Mouse (Mus musculus) thymus, adult 2 months (tissue): ENCODE measurements around the gene Tanc1. TPM values are rescaled to one million over a fixed set of nuclear protein-coding genes. Genes with fewer than 3 reads are reported as not detected.

Source experiments
- DNase-seq: peaks from one replicate; pipeline ENCODE4 v3.0.0; 2021
- H3K27ac ChIP-seq: fragments of 200-500 bp; 2 replicates; pipeline ENCODE4 v1.5.1; 2012; ENCODE audit warnings: low read length, control low read depth; ENCODE audit not compliant: control insufficient read depth, insufficient read depth
- H3K27me3 ChIP-seq: fragments of 200-500 bp; 2 replicates; pipeline ENCODE4 v1.6.1; 2012; ENCODE audit warnings: mild to moderate bottlenecking, low read length, moderate library complexity, mixed read lengths; ENCODE audit not compliant: control insufficient read depth, insufficient read depth
- H3K36me3 ChIP-seq: fragments of 200-500 bp; 2 replicates; pipeline ENCODE4 v1.6.1; 2012; ENCODE audit warnings: mild to moderate bottlenecking, low read length, moderate library complexity; ENCODE audit not compliant: control insufficient read depth, insufficient read depth
- H3K4me1 ChIP-seq: fragments of 200-500 bp; replicated peaks from 2 replicates; pipeline ENCODE4 v1.6.1; 2012; ENCODE audit warnings: low read length; ENCODE audit not compliant: control insufficient read depth, insufficient read depth
- H3K4me3 ChIP-seq: fragments of 200-500 bp; 2 replicates; pipeline ENCODE4 v1.5.1; 2012; ENCODE audit warnings: mild to moderate bottlenecking, low read length, control low read depth, moderate library complexity; ENCODE audit not compliant: control insufficient read depth, insufficient read depth
- CTCF ChIP-seq: fragments of 200-500 bp; IDR thresholded peaks from 2 replicates; pipeline ENCODE4 v1.5.1; 2012; ENCODE audit warnings: mild to moderate bottlenecking, control low read depth, low read length, moderate library complexity, borderline replicate concordance; ENCODE audit not compliant: control insufficient read depth, poor library complexity, insufficient read depth; ENCODE audit errors: extremely low read depth
- POLR2A ChIP-seq: fragments of 200-500 bp; IDR thresholded peaks from 2 replicates; pipeline ENCODE4 v1.6.1; 2012; ENCODE audit warnings: mild to moderate bottlenecking, low read length, control low read depth, moderate library complexity; ENCODE audit not compliant: control insufficient read depth, poor library complexity, insufficient read depth; ENCODE audit errors: extremely low read depth
- WGBS: fragments of 180-500 bp; shearing (Covaris S2); methylation state at CpG from one replicate; pipeline ENCODE4 v1.1.7; 2018; 5-methylcytosine and 5-hydroxymethylcytosine counted together
- polyA plus RNA-seq: library from polyadenylated mRNA; depleted of rRNA; stranded (reverse); fragments of >200 nt; gene quantifications from 2 replicates; pipeline ENCODE4 v1.2.3, GENCODE M21; 2012

Tanc1 gene
- polyA plus RNA-seq, 1 experiment: 7.3 TPM

DNA sequence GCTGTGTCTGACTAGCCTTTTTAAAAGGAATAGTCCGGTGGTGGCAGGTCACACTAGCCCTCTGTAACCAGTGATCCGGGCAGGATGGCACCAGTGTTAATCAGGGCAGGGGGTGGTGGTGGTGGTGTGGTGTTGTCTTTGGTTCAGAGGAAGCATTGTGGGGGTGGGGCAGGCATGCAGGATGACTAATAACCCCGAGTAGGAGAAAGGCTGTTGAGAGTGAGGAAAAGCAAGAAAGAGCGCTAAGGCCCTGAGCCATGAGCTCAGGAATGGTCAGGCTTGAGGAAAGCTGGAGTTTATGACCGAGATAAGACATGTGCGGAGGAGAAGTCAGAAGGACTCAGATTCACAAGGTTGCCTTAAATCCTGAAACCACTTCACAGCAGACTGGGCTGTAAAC lies 64.6 kb downstream of the Tanc1 start:
- WGBS: 55% methylated on average over 6 of the region's 6 CpGs
- Histone ChIP-seq H3K27ac (no peak overlapping the region), H3K27me3 (no peaks in the 10 kb centered on the region), H3K4me3 (no peak overlapping the region), H3K4me1 (peaks cover 4% of the 10 kb centered on the region; the same call in 1 of the 2 replicates), H3K36me3 (no peaks in the 10 kb centered on the region)
- TF ChIP-seq POLR2A (no peak), CTCF (no peak)
- no peak for DNase-seq

DNA sequence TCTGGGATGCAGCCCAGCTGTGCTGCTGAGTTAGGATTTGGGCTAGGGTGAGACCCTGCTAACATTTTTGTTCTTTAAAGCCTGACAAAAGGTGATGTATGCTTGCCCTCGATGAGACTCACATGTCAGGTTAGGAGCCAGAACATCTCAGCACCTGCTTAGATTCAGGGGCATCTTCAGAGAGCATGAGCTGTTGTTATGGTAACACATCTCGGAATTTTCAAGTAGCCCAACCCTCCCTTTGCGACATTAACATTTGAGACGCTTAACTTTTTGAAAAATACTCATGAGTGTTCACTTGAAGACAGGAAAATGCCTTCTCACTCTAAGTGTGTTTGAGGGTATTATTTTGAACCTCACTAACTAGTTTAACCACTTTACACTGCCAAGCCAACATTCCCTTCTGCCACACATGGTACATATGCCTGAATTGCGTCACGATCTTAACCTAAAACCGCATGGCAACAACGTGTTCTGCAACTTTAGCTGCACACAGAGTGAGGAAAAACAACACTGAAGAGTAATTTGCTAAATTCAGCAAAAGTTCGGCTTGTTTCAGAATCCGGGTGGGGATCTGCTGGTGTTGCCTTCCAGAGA lies 67.7 kb downstream of the Tanc1 start:
- 97% methylated on average over 10 of the region's 10 CpGs for whole genome bisulfite sequencing
- no peak for DNase-seq
- H3K27ac ChIP-seq: no peak overlapping the region

DNA sequence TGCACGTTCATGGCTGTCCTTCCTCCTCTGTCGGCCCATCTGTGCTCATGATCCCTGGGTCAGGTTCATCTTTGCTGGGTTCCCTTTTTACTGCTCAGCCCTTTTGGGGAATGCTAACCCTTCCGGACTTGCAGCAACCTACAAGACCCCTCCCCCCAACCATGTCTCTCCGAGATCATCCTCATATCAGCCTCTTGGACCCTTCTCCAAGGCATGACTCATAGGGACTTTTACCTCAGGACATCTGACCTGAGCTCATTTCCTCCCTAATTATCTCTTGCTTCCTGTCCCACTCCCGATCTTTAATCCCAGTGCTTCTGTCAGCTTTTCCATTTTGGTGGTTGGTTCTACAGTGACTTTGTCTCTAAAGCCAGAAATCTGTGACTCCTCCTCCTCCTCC lies 68.9 kb downstream of the Tanc1 start:
- WGBS: 87% methylated on average over 5 of the region's 5 CpGs
- no peak overlapping the region for H3K27ac ChIP-seq
- no peaks in the 10 kb centered on the region for H3K36me3 ChIP-seq
- no peaks in the 10 kb centered on the region for H3K27me3 ChIP-seq
- no peak for TF ChIP-seq POLR2A
- no peak for TF ChIP-seq CTCF
- H3K4me3 ChIP-seq: no peak overlapping the region
- peaks cover 4% of the 10 kb centered on the region; the same call in 1 of the 2 replicates for H3K4me1 ChIP-seq
- DNase-seq: no peak

More for the DNA sequence above, 67.7 kb downstream of the Tanc1 start:
- H3K27me3 ChIP-seq: no peaks in the 10 kb centered on the region
- H3K4me1 ChIP-seq: peaks cover 4% of the 10 kb centered on the region; the same call in 1 of the 2 replicates
- H3K4me3 ChIP-seq: no peak overlapping the region
- no peaks in the 10 kb centered on the region for H3K36me3 ChIP-seq
- TF ChIP-seq CTCF (no peak), POLR2A (no peak)

DNA sequence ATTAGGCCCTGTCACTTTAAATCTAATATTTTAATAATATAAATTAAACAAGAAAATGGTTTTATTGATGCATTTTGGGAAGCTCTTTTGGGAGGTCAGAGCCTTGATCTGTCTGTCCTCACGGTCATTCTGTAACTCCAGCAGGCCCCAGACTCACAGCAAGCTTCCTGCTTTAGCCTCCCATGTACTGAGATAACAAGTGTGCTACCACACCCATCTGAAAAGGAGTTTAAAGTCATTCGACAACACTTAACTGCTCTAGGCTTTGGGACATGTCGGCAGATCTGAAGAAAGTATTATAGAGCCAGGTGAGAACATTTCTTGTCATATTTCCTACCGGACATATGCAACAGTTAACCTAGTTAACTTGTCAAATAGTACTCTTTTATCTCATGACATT lies 69.3 kb downstream of the Tanc1 start:
- 96% methylated on average over 4 of the region's 4 CpGs for WGBS
- Histone ChIP-seq H3K27ac (no peak overlapping the region), H3K4me1 (peaks cover 4% of the 10 kb centered on the region; the same call in 1 of the 2 replicates), H3K4me3 (no peak overlapping the region), H3K36me3 (no peaks in the 10 kb centered on the region), H3K27me3 (no peaks in the 10 kb centered on the region)
- no peak for TF ChIP-seq CTCF
- no peak for TF ChIP-seq POLR2A
- DNase-seq: no peak

DNA sequence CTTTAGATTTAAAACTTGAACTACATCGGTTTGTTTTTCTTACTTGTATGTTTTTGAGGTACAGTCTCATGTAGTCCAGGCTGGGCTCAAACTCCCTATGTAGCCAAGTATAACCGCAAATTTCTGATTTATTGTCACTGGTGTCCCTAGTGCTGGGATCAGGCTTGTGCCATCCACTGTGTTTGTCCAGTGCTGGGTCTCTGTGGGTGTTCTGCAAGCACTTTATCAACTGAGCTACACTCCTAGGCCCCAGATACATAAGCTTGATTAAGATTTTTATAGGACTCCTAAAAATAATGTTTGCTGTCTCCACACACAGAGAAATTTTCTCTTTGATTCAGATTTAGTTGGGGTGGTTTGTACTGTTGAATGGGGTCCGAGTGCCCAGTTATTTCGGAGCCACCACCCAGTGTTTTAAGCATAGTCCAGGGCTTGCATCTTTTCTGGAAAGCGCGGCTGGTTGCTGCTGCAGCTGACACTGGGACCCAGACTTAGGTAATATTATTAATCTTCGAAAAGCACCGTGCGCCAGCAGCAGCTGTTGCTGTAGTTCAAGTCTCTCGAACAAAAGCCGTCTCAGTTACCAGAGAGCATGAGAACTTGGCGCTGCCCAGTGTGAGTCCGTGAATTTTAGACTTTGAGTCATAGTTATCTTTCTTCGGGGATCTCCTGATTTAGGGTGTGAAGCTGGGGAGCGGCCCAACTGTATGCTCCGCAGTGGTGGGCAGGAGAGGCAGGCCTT lies 73.2 kb downstream of the Tanc1 start:
- 97% methylated on average over 16 of the region's 16 CpGs for WGBS
- TF ChIP-seq CTCF: no peak
- TF ChIP-seq POLR2A: no peak
- no peaks in the 10 kb centered on the region for H3K27me3 ChIP-seq

DNA sequence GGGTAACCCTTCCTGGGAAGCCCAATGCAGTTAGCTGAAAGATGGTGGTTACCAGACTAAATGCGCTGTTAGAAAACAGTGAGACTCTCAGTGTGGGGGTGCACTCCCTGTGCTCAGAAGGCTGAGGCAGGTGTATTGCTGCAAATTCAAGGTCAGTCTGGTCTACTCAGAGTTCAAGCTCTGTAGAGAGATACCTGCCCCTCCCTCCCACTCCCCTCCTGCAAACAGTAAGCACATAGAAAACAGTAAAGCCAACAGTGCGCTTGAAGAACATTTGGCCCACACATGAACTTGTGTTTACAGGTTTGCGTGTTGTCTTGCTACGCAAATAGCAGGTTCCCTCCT lies 73.7 kb downstream of the Tanc1 start:
- Histone ChIP-seq H3K36me3 (no peaks in the 10 kb centered on the region), H3K4me1 (no peaks in the 10 kb centered on the region), H3K27ac (no peak overlapping the region), H3K4me3 (no peak overlapping the region), H3K27me3 (no peaks in the 10 kb centered on the region)
- 98% methylated on average over 4 of the region's 4 CpGs for WGBS
- TF ChIP-seq CTCF (no peak), POLR2A (no peak)
- no peak for DNase-seq

More for the DNA sequence above, 73.2 kb downstream of the Tanc1 start:
- Histone ChIP-seq H3K4me1 (no peaks in the 10 kb centered on the region), H3K36me3 (no peaks in the 10 kb centered on the region), H3K4me3 (no peak overlapping the region), H3K27ac (no peak overlapping the region)
- no peak for DNase-seq
